Mouse (Mus musculus): ENCODE results near the gene Ncbp3. TPM values are rescaled to one million over a fixed set of nuclear protein-coding genes. Genes with fewer than 3 reads are reported as not detected.
A peak's percentile ranks its signal among the peaks of the same experiment; 100 is the strongest.

Ncbp3 gene
- total and polyA plus RNA-seq, 3 experiments = 8.4 to 9.3 TPM; not detected in 1

GRCm38 (mm10) chr11:73131020-73131419 lies 83.4 kb downstream of the Ncbp3 start:
- Histone ChIP-seq H3K36me3 (ENCODE audit: control insufficient read depth in 1 of 2, insufficient read depth in 2 of 2, low read length in 2 of 2) (peaks cover 0 to 41% of the 10 kb centered on the region in 2 experiments; a peak in 3 of 4 replicates), H3K79me2 (ENCODE audit: control insufficient read depth, insufficient read depth, low read length, poor library complexity) (peaks cover 38% of the 10 kb centered on the region), H3K9ac (ENCODE audit: control insufficient read depth, low read depth, low read length, poor library complexity, severe bottlenecking) (no peak overlapping the region), H3K27me3 (ENCODE audit: control insufficient read depth in 1 of 2, insufficient read depth in 2 of 2, low read length in 2 of 2) (no peaks in the 10 kb centered on the region), H3K27ac (ENCODE audit: control insufficient read depth, low read depth, low read length) (no peak overlapping the region), H3K9me3 (replicated peaks; ENCODE audit: insufficient read depth, low read length) (no peaks in the 10 kb centered on the region), H3K4me3 (ENCODE audit: control insufficient read depth in 1 of 2, insufficient read depth in 1 of 2, low read depth in 2 of 2, low read length in 2 of 2) (no peak overlapping the region), H3K4me1 (ENCODE audit: control insufficient read depth in 1 of 2, insufficient read depth in 2 of 2, low read length in 2 of 2) (peaks cover 8 to 35% of the 10 kb centered on the region in 2 experiments)
- peak; percentile 73 for DNase-seq (ENCODE audit: low read depth, low spot score)
- TF ChIP-seq SMC3 (IDR thresholded peaks at IDR 0.05; ENCODE audit: low read depth, low read length) = peak; percentile 62
- no peak for TF ChIP-seq CHD1 (IDR thresholded peaks at IDR 0.05; ENCODE audit: low read depth, low read length)
- TF ChIP-seq E2F4 (IDR thresholded peaks at IDR 0.05; ENCODE audit: borderline replicate concordance, low read depth, low read length) = no peak
- no peak for TF ChIP-seq NELFE (IDR thresholded peaks at IDR 0.05; ENCODE audit: low read depth, low read length)
- no peak for TF ChIP-seq HCFC1 (IDR thresholded peaks at IDR 0.05; ENCODE audit: low read depth, low read length)
- peak; percentile 44 to 70 (median 65) for TF ChIP-seq CTCF (IDR thresholded peaks at IDR 0.05 in 2 of 3, conservative IDR thresholded peaks at IDR 0.05 in 1 of 3; ENCODE audit: control insufficient read depth in 1 of 3, insufficient read depth in 1 of 3, low read depth in 2 of 3, low read length in 3 of 3, poor library complexity in 1 of 3, severe bottlenecking in 1 of 3)
- no peak for TF ChIP-seq POLR2A (IDR thresholded peaks at IDR 0.05; ENCODE audit: control insufficient read depth in 1 of 2, insufficient read depth in 1 of 2, low read depth in 1 of 2, low read length in 2 of 2, poor library complexity in 1 of 2)
- TF ChIP-seq TBP (IDR thresholded peaks at IDR 0.05; ENCODE audit: low read depth, low read length) = no peak
- TF ChIP-seq RAD21 (IDR thresholded peaks at IDR 0.05; ENCODE audit: low read depth, low read length) = peak; percentile 52
- TF ChIP-seq USF2 (IDR thresholded peaks at IDR 0.05; ENCODE audit: borderline replicate concordance in 1 of 2, insufficient read depth in 1 of 2, low read depth in 1 of 2, low read length in 2 of 2) = no peak
- TF ChIP-seq SIN3A (IDR thresholded peaks at IDR 0.05; ENCODE audit: low read length) = peak; percentile 52; the same call in 1 of the 2 replicates
- peak; percentile 44 for TF ChIP-seq ZC3H11A (IDR thresholded peaks at IDR 0.05; ENCODE audit: low read depth, low read length)
- 0 out of 2 replicates have a peak, but pooled peaks have one; percentile 45 for TF ChIP-seq MAZ (IDR thresholded peaks at IDR 0.05; ENCODE audit: low read depth, low read length)
- peak; percentile 46; the same call in 1 of the 2 replicates for TF ChIP-seq MAFK (IDR thresholded peaks at IDR 0.05; ENCODE audit: borderline replicate concordance, low read depth, low read length)

- H3K27me3 ChIP-seq (ENCODE audit: control insufficient read depth in 1 of 2, insufficient read depth in 2 of 2, low read length in 2 of 2) = no peaks in the 10 kb centered on the region
- H3K36me3 ChIP-seq (ENCODE audit: control insufficient read depth in 1 of 2, insufficient read depth in 2 of 2, low read length in 2 of 2) = peaks cover 0 to 45% of the 10 kb centered on the region in 2 experiments; a peak in 3 of 4 replicates
- H3K9me3 ChIP-seq (replicated peaks; ENCODE audit: insufficient read depth, low read length) = no peaks in the 10 kb centered on the region
- no peak for DNase-seq (ENCODE audit: low read depth, low spot score)
- no peak overlapping the region for H3K9ac ChIP-seq (ENCODE audit: control insufficient read depth, low read depth, low read length, poor library complexity, severe bottlenecking)
- TF ChIP-seq SIN3A (IDR thresholded peaks at IDR 0.05; ENCODE audit: low read length) (peak; percentile 40; the same call in 1 of the 2 replicates), POLR2AphosphoS2 (IDR thresholded peaks at IDR 0.05; ENCODE audit: low read length) (peak; percentile 14; the same call in 1 of the 2 replicates), MXI1 (IDR thresholded peaks at IDR 0.05; ENCODE audit: low read depth, low read length) (peak; percentile 39; the same call in 1 of the 2 replicates), MAZ (IDR thresholded peaks at IDR 0.05; ENCODE audit: low read depth, low read length) (no peak), TBP (IDR thresholded peaks at IDR 0.05; ENCODE audit: low read depth, low read length) (no peak), E2F4 (IDR thresholded peaks at IDR 0.05; ENCODE audit: borderline replicate concordance, low read depth, low read length) (no peak), MEF2A (IDR thresholded peaks at IDR 0.05; ENCODE audit: extremely low read depth, insufficient replicate concordance, low read depth, low read length, poor library complexity, severe bottlenecking) (no peak)
- no peak overlapping the region for H3K27ac ChIP-seq (ENCODE audit: control insufficient read depth, low read depth, low read length)
- H3K4me1 ChIP-seq (ENCODE audit: control insufficient read depth in 1 of 2, insufficient read depth in 2 of 2, low read length in 2 of 2) = peaks cover 8 to 40% of the 10 kb centered on the region in 2 experiments
- 0 out of 4 replicates have a peak overlapping the region, but pooled peaks of 1 of the 2 experiments have one; percentile 32 for H3K4me3 ChIP-seq (ENCODE audit: control insufficient read depth in 1 of 2, insufficient read depth in 1 of 2, low read depth in 2 of 2, low read length in 2 of 2)
- H3K79me2 ChIP-seq (ENCODE audit: control insufficient read depth, insufficient read depth, low read length, poor library complexity) = peaks cover 57% of the 10 kb centered on the region
Observed at GRCm38 (mm10) chr11:73132999-73133398, 85.4 kb downstream of the Ncbp3 start.

All from MEL (cell line).